Mouse (Mus musculus) lung, postnatal 0 days (tissue): Measurements from ENCODE around the gene Elp5. TPM values are rescaled to one million over a fixed set of nuclear protein-coding genes. Genes with fewer than 3 reads are reported as not detected.
A peak's percentile ranks its signal among the peaks of the same experiment; 100 is the strongest.

Source experiments
- ATAC-seq: fragments of 200-750 bp; cut with Nextera tagmentation; 2 replicates; pipeline ENCODE4 v1.8.0; 2017; ENCODE audit warnings: moderate library complexity
- DNase-seq: peaks from one replicate; pipeline ENCODE4 v3.0.0-alpha.2; 2016; ENCODE audit warnings: low spot score
- H3K27ac ChIP-seq: fragments of 300-500 bp; sonication (generic); 2 replicates; pipeline ENCODE4 v1.5.1; 2014; ENCODE audit warnings: antibody characterized with exemption, mild to moderate bottlenecking, low read length, mixed read lengths
- H3K27me3 ChIP-seq: fragments of 300-500 bp; sonication (generic); replicated peaks from 2 replicates; pipeline ENCODE4 v1.6.1; 2014; ENCODE audit warnings: low read length, mixed read lengths; ENCODE audit not compliant: insufficient read depth
- H3K36me3 ChIP-seq: fragments of 300-500 bp; sonication (generic); 2 replicates; pipeline ENCODE4 v1.6.1; 2014; ENCODE audit warnings: low read length, mixed read lengths; ENCODE audit not compliant: insufficient read depth
- H3K4me1 ChIP-seq: fragments of 300-500 bp; sonication (generic); 2 replicates; pipeline ENCODE4 v1.6.1; 2014; ENCODE audit warnings: antibody characterized with exemption, low read depth, low read length, mixed read lengths; ENCODE audit not compliant: insufficient read depth
- H3K4me2 ChIP-seq: fragments of 300-500 bp; sonication (generic); replicated peaks from 2 replicates; pipeline ENCODE4 v1.6.1; 2014; ENCODE audit warnings: low read depth, mild to moderate bottlenecking, low read length, moderate library complexity, mixed read lengths
- H3K4me3 ChIP-seq: fragments of 300-500 bp; sonication (generic); 2 replicates; pipeline ENCODE4 v1.5.1; 2014; ENCODE audit warnings: low read depth, low read length
- H3K9ac ChIP-seq: fragments of 300-500 bp; sonication (generic); replicated peaks from 2 replicates; pipeline ENCODE4 v1.6.1; 2014; ENCODE audit warnings: low read depth, mild to moderate bottlenecking
- H3K9me3 ChIP-seq: fragments of 300-500 bp; sonication (generic); 2 replicates; pipeline ENCODE4 v1.6.1; 2016; ENCODE audit warnings: low read length, mixed read lengths
- CTCF ChIP-seq: IDR thresholded peaks from 2 replicates; pipeline ENCODE4 v1.5.1; 2016; ENCODE audit warnings: antibody characterized with exemption, mild to moderate bottlenecking
- EP300 ChIP-seq: IDR thresholded peaks from 2 replicates; pipeline ENCODE4 v1.6.1; 2016; ENCODE audit warnings: antibody characterized with exemption, mild to moderate bottlenecking, control low read depth
- WGBS: fragments of 180-500 bp; shearing (Covaris S2); extraction: QIAGEN DNeasy Blood & Tissue Kit; methylation state at CpG from one replicate; pipeline ENCODE4 v1.1.7; 2014; 5-methylcytosine and 5-hydroxymethylcytosine counted together
- polyA plus RNA-seq: library from polyadenylated mRNA; unstranded; fragments of >200 nt; fragmentation: Nextera tagmentation; extraction: Ambion mirVana; gene quantifications from 2 replicates; pipeline ENCODE4 v1.2.1, GENCODE M21; 2015

Elp5 gene
- polyA plus RNA-seq, 1 experiment from 2014 or later: 72.1 TPM

- DNase-seq (peak; percentile 55), ATAC-seq (peak; percentile 28)
- Histone ChIP-seq H3K27ac (no peak overlapping the region), H3K36me3 (no peaks in the 10 kb centered on the region; the same call in 1 of the 2 replicates), H3K9me3 (no peaks in the 10 kb centered on the region), H3K27me3 (no peaks in the 10 kb centered on the region), H3K9ac (no peak overlapping the region; the same call in 1 of the 2 replicates), H3K4me2 (peak overlapping the region; percentile 25), H3K4me3 (no peak overlapping the region), H3K4me1 (peaks cover 7% of the 10 kb centered on the region; the same call in 1 of the 2 replicates)
- TF ChIP-seq CTCF (no peak), EP300 (no peak)
- WGBS: 23% methylated on average over 12 of the region's 12 CpGs
Measured at GRCm38 (mm10) chr11:70028401-70029129, 46.2 kb upstream of the Elp5 start.

DNA sequence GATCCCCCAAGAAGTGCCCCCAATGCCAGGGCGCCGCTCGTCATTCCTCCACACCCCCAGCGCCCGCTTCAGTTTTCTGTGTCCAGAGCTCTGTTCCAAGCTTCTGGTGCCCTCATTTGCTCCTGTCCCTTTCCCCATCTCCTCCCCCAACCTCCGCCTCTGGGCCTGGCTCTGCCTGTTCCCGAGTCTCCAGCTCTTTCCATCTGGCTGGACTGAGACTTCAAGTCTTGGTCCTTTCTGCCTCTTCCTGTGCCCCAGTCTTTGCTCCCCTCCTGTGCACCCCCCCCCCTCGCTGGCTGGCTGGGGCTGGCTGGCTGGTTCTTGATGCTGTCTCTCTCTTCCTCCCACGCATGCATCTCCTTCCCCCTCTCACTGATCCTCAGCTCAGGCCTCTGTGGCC is 45.1 kb upstream of the Elp5 start:
- H3K27ac ChIP-seq: 0 out of 2 replicates have a peak overlapping the region, but pooled peaks have one; percentile 6
- no peak for TF ChIP-seq EP300
- no peak for TF ChIP-seq CTCF
- no peak overlapping the region for H3K4me2 ChIP-seq
- ATAC-seq (no peak), DNase-seq (no peak)
- peaks cover 7% of the 10 kb centered on the region; the same call in 1 of the 2 replicates for H3K4me1 ChIP-seq
- WGBS: 49% methylated on average over 9 of the region's 9 CpGs
- H3K9ac ChIP-seq: no peak overlapping the region
- no peaks in the 10 kb centered on the region; the same call in 1 of the 2 replicates for H3K36me3 ChIP-seq
- no peak overlapping the region for H3K4me3 ChIP-seq
- H3K27me3 ChIP-seq: no peaks in the 10 kb centered on the region
- no peaks in the 10 kb centered on the region for H3K9me3 ChIP-seq

GRCm38 (mm10) chr11:70026689-70027088 is 44.4 kb upstream of the Elp5 start:
- Histone ChIP-seq H3K27me3 (no peaks in the 10 kb centered on the region), H3K9ac (no peak overlapping the region), H3K36me3 (no peaks in the 10 kb centered on the region; the same call in 1 of the 2 replicates), H3K4me1 (peaks cover 7% of the 10 kb centered on the region; the same call in 1 of the 2 replicates), H3K4me3 (no peak overlapping the region), H3K27ac (0 out of 2 replicates have a peak overlapping the region, but pooled peaks have one; percentile 6), H3K9me3 (no peaks in the 10 kb centered on the region), H3K4me2 (peak overlapping the region; percentile 30)
- ATAC-seq: peak; percentile 54
- TF ChIP-seq EP300: no peak
- TF ChIP-seq CTCF: no peak
- DNase-seq: peak; percentile 70
- 10% methylated on average over 17 of the region's 19 CpGs for WGBS

DNA sequence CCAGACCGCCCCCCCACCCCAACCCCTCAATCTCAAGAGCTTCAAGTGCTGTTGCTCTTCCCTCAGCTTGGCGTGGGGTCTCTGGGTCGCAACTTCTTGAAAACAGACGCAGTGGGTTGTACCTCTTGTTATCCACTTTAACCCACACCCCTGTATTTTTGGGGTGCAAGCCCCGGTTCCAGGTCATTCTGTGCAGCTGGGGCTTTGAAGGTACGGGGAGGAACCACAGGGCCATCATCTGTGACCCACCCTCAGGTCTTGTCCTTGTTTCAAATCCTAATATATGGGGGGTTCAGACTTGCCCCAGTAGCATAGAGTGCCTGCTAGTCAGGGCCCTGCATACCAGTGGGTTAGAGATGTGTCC is 41.8 kb upstream of the Elp5 start:
- Histone ChIP-seq H3K9ac (no peak overlapping the region), H3K27me3 (no peaks in the 10 kb centered on the region), H3K4me2 (peak overlapping the region; percentile 40), H3K36me3 (no peaks in the 10 kb centered on the region), H3K4me3 (peak overlapping the region; percentile 6; the same call in 1 of the 2 replicates), H3K27ac (no peak overlapping the region), H3K4me1 (peaks cover 10% of the 10 kb centered on the region; the same call in 1 of the 2 replicates), H3K9me3 (no peaks in the 10 kb centered on the region)
- DNase-seq: no peak
- WGBS: 18% methylated on average over 6 of the region's 6 CpGs
- no peak for TF ChIP-seq EP300
- TF ChIP-seq CTCF: no peak
- no peak for ATAC-seq

DNA sequence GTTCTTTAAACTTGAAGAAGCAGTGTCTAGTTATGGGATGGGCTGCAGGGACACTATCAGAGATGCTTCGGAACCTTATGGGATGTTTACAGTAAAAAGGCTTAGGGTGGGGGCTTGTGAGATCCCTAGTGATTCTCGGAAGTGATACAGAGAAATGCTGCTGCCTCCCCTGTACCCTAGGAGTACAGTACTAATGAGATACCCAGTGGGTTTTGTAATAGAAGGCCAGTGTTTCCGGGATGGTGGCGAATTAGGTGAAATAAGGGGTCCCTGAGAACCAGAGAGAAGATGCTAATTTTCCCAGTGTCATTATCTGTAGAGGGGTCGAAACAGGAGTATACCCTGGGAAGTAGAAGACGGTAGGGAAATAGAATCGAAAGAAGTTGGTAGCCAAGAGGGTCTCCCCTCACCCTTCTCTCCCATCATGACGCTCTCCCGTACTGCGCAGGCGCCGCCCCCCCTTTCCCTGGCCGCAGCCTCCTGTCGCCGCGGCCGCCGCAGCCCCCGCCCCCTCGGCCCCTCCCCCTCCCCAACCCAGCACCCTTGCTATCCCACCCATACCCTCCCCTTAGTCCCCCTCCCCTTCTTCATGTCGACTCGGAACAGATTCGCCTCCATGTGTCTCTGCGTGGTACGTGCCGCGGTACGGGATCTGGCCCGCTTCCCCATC is 41.3 kb upstream of the Elp5 start:
- H3K4me1 ChIP-seq: peaks cover 6% of the 10 kb centered on the region; the same call in 1 of the 2 replicates
- no peak for TF ChIP-seq EP300
- no peak for TF ChIP-seq CTCF
- ATAC-seq: no peak
- H3K4me3 ChIP-seq: peak overlapping the region; percentile 6; the same call in 1 of the 2 replicates
- no peaks in the 10 kb centered on the region for H3K9me3 ChIP-seq
- no peak overlapping the region for H3K27ac ChIP-seq
- peak overlapping the region; percentile 40 for H3K4me2 ChIP-seq
- H3K9ac ChIP-seq: no peak overlapping the region
- no peak for DNase-seq
- no peaks in the 10 kb centered on the region for H3K36me3 ChIP-seq
- no peaks in the 10 kb centered on the region for H3K27me3 ChIP-seq
- 11% methylated on average over 18 of the region's 29 CpGs for WGBS
